Mouse (Mus musculus) lung, embryonic 14.5 days (tissue): ENCODE measurements around the gene Ick. TPM values are rescaled to one million over a fixed set of nuclear protein-coding genes. Genes with fewer than 3 reads are reported as not detected.

Experiments used
- ATAC-seq: fragments of 200-750 bp; cut with Nextera tagmentation; 2 replicates; pipeline ENCODE4 v1.8.0; 2017; ENCODE audit warnings: mild to moderate bottlenecking, moderate TSS enrichment, moderate library complexity; ENCODE audit not compliant: insufficient read depth
- DNase-seq: peaks from one replicate; pipeline ENCODE4 v3.0.0-alpha.2; 2015
- H3K27ac ChIP-seq: fragments of 300-500 bp; sonication (generic); 2 replicates; pipeline ENCODE4 v1.5.1; 2014; ENCODE audit warnings: low read depth, mild to moderate bottlenecking, moderate library complexity
- H3K27me3 ChIP-seq: fragments of 300-500 bp; sonication (generic); 2 replicates; pipeline ENCODE4 v1.6.1; 2014; ENCODE audit warnings: low read length, control low read depth; ENCODE audit not compliant: insufficient read depth
- H3K36me3 ChIP-seq: fragments of 300-500 bp; sonication (generic); 2 replicates; pipeline ENCODE4 v1.6.1; 2014; ENCODE audit warnings: control low read depth; ENCODE audit not compliant: insufficient read depth
- H3K4me1 ChIP-seq: fragments of 300-500 bp; sonication (generic); 2 replicates; pipeline ENCODE4 v1.6.1; 2014; ENCODE audit warnings: antibody characterized with exemption, control low read depth; ENCODE audit not compliant: insufficient read depth
- H3K4me2 ChIP-seq: fragments of 300-500 bp; sonication (generic); 2 replicates; pipeline ENCODE4 v1.6.1; 2014; ENCODE audit warnings: mild to moderate bottlenecking
- H3K4me3 ChIP-seq: fragments of 300-500 bp; sonication (generic); 2 replicates; pipeline ENCODE4 v1.5.1; 2014; ENCODE audit warnings: low read depth, low read length
- H3K9ac ChIP-seq: fragments of 300-500 bp; sonication (generic); 2 replicates; pipeline ENCODE4 v1.6.1; 2014
- H3K9me3 ChIP-seq: fragments of 300-500 bp; sonication (generic); 2 replicates; pipeline ENCODE4 v1.6.1; 2016; ENCODE audit warnings: low read depth, low read length, control low read depth
- CTCF ChIP-seq: IDR thresholded peaks from 2 replicates; pipeline ENCODE4 v1.5.1; 2016; ENCODE audit warnings: antibody characterized with exemption, low read depth
- WGBS: fragments of 180-500 bp; shearing (Covaris S2); extraction: QIAGEN DNeasy Blood & Tissue Kit; methylation state at CpG from one replicate; pipeline ENCODE4 v1.1.7; 2014; 5-methylcytosine and 5-hydroxymethylcytosine counted together
- polyA plus RNA-seq: library from polyadenylated mRNA; unstranded; fragments of >200 nt; fragmentation: Nextera tagmentation; extraction: Ambion mirVana; gene quantifications from 2 replicates; pipeline ENCODE4 v1.2.1, GENCODE M21; 2014

The Ick gene
- polyA plus RNA-seq, 1 experiment from 2014 or later: 22.9 TPM

DNA sequence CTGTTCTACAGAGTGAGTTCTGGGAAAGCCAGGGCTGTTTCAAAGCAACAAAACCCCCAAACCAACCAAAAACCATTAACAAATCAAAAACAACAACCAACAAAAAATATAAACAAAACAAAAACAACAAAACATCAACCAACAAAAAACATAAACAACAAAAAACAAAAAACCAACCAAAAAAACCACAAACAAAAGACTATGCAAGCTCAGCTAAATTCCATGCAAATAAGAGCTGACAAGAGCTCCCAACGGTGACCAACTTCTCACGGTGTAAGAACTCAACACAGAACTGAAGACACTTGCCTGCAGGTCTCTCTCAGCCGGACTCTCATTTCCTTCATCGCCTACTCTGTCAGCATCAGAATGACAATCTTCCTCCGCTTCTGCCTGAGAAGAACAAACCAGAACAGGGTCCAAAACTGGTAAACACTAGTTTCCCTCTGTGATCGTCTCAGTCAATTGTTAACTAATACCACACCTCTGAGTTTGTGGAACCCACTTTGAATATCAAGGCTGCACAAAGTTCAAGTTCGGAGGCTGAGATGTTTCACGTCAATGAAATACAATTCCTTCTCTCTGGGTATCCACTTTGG lies 4.9 kb upstream of the Ick start:
- no peaks in the 10 kb centered on the region for H3K9me3 ChIP-seq
- no peak overlapping the region for H3K27ac ChIP-seq
- no peak for DNase-seq
- no peaks in the 10 kb centered on the region for H3K27me3 ChIP-seq
- 0 out of 2 replicates have a peak, but pooled peaks cover 5% of the 10 kb centered on the region for H3K4me1 ChIP-seq
- H3K9ac ChIP-seq: no peak overlapping the region
- TF ChIP-seq CTCF: no peak
- WGBS: 86% methylated on average over 8 of the region's 8 CpGs
- H3K36me3 ChIP-seq: peaks cover 38% of the 10 kb centered on the region
- H3K4me3 ChIP-seq: no peak overlapping the region
- no peak overlapping the region for H3K4me2 ChIP-seq
- no peak for ATAC-seq

- no peak for ATAC-seq
- Histone ChIP-seq H3K36me3 (peaks cover 32% of the 10 kb centered on the region), H3K4me3 (no peak overlapping the region), H3K4me2 (peak overlapping the region; percentile 3; the same call in 1 of the 2 replicates), H3K27ac (no peak overlapping the region), H3K27me3 (no peaks in the 10 kb centered on the region), H3K4me1 (0 out of 2 replicates have a peak, but pooled peaks cover 5% of the 10 kb centered on the region), H3K9ac (no peak overlapping the region), H3K9me3 (no peaks in the 10 kb centered on the region)
- 79% methylated on average over 6 of the region's 6 CpGs for WGBS
- no peak for TF ChIP-seq CTCF
- no peak for DNase-seq
Observed at GRCm38 (mm10) chr9:78104973-78105372, 4.0 kb upstream of the Ick start.

DNA sequence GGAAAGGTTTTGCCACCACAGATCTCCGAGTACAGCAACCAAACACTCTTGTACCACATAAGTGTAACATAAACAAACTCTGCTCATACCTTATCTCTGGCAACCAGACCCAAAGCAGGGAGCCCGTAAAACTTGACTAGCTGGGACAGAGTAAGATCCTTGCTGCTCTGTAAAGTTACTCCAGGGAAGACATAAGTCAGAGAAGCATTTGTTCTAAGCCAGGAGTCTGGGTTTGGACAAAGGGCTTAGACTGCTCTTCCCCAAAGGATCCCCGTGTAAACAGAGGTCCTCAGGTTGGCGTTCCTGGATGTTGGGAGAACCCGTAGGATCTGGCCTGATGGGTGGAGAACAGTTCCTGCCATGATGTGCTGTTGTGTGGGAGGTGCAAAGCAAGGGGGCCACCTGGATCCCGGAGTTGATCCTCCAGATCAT lies 3.5 kb upstream of the Ick start:
- peaks cover 26% of the 10 kb centered on the region for H3K36me3 ChIP-seq
- H3K4me3 ChIP-seq: no peak overlapping the region; the same call in 1 of the 2 replicates
- no peak overlapping the region for H3K9ac ChIP-seq
- no peak for TF ChIP-seq CTCF
- H3K9me3 ChIP-seq: no peaks in the 10 kb centered on the region
- H3K27ac ChIP-seq: no peak overlapping the region
- DNase-seq (no peak), ATAC-seq (no peak)
- 57% methylated on average over 6 of the region's 6 CpGs for WGBS
- H3K27me3 ChIP-seq: no peaks in the 10 kb centered on the region
- 0 out of 2 replicates have a peak, but pooled peaks cover 5% of the 10 kb centered on the region for H3K4me1 ChIP-seq
- peak overlapping the region; percentile 26 for H3K4me2 ChIP-seq

DNA sequence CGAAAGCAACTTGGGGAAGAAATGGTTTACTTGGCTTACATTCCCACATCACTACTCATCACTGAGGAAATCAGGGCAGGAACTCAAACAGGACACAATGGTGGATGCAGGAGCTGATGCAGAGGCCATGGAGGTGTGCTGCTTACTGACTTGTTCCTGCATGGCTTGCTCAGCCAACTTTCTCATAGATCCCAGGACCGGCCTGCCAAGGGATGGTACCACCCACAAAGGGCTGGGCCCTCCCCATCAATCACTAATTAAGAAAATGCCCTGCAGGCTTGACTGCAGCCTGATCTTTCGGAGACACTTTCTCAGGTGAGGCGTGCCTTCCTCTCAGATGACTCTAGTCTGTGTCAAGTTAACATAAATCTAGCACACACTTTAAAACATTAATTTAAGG lies 2.2 kb upstream of the Ick start:
- no peak overlapping the region for H3K4me3 ChIP-seq
- 0 out of 2 replicates have a peak, but pooled peaks cover 17% of the 10 kb centered on the region for H3K36me3 ChIP-seq
- H3K4me2 ChIP-seq: peak overlapping the region; percentile 83
- H3K9me3 ChIP-seq: no peaks in the 10 kb centered on the region
- 0 out of 2 replicates have a peak, but pooled peaks cover 5% of the 10 kb centered on the region for H3K4me1 ChIP-seq
- no peaks in the 10 kb centered on the region for H3K27me3 ChIP-seq
- no peak for ATAC-seq
- WGBS: 83% methylated on average over 4 of the region's 4 CpGs
- no peak for TF ChIP-seq CTCF
- no peak overlapping the region for H3K27ac ChIP-seq
- peak overlapping the region; percentile 83; the same call in 1 of the 2 replicates for H3K9ac ChIP-seq
- no peak for DNase-seq

DNA sequence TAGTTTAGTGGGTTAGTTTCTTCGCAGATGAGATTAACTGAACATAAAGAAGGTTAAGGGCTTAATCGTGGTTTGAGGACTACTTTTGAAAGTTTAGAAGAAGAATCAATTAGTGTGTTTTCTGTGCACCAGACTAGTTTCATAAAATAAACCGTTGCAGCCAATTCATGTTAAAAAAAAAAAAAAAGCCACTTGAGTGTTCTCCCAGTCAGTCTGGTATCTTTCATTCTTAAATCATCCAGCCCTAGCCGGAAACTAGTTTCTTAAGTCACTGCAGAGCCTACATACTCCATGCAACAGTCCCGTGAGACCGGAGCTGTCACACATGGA lies 1.4 kb upstream of the Ick start:
- TF ChIP-seq CTCF: no peak

GRCm38 (mm10) chr9:78107912-78108795 lies 838 bp upstream of the Ick start:
- no peaks in the 10 kb centered on the region for H3K9me3 ChIP-seq

More for the DNA sequence above, 1.4 kb upstream of the Ick start:
- H3K9ac ChIP-seq: peak overlapping the region; percentile 83
- 0 out of 2 replicates have a peak, but pooled peaks cover 14% of the 10 kb centered on the region for H3K36me3 ChIP-seq
- H3K27ac ChIP-seq: peak overlapping the region; percentile 95
- ATAC-seq (no peak; the same call in 1 of the 2 replicates), DNase-seq (no peak)
- H3K4me1 ChIP-seq: 0 out of 2 replicates have a peak, but pooled peaks cover 5% of the 10 kb centered on the region
- peak overlapping the region; percentile 80 for H3K4me3 ChIP-seq
- no peaks in the 10 kb centered on the region for H3K27me3 ChIP-seq
- H3K9me3 ChIP-seq: no peaks in the 10 kb centered on the region
- peak overlapping the region; percentile 83 for H3K4me2 ChIP-seq
- WGBS: 15% methylated on average over 6 of the region's 6 CpGs

GRCm38 (mm10) chr9:78109656-78110055 lies 664 bp downstream of the Ick start:
- Histone ChIP-seq H3K27ac (no peak overlapping the region), H3K4me1 (0 out of 2 replicates have a peak, but pooled peaks cover 5% of the 10 kb centered on the region), H3K9me3 (no peaks in the 10 kb centered on the region), H3K9ac (peak overlapping the region; percentile 48; the same call in 1 of the 2 replicates), H3K4me2 (peak overlapping the region; percentile 83), H3K27me3 (no peaks in the 10 kb centered on the region), H3K36me3 (0 out of 2 replicates have a peak, but pooled peaks cover 2% of the 10 kb centered on the region), H3K4me3 (peak overlapping the region; percentile 80)
- WGBS: 44% methylated on average over 5 of the region's 5 CpGs
- peak; percentile 28 for DNase-seq
- no peak for ATAC-seq
- TF ChIP-seq CTCF: peak; percentile 39

More at GRCm38 (mm10) chr9:78107912-78108795, 838 bp upstream of the Ick start:
- H3K27me3 ChIP-seq: no peaks in the 10 kb centered on the region
- no peak for TF ChIP-seq CTCF
- peak; percentile 92 for DNase-seq
- H3K27ac ChIP-seq: peak overlapping the region; percentile 95
- H3K4me3 ChIP-seq: peak overlapping the region; percentile 80
- peak overlapping the region; percentile 83 for H3K9ac ChIP-seq
- peak; percentile 81 for ATAC-seq
- 0 out of 2 replicates have a peak, but pooled peaks cover 9% of the 10 kb centered on the region for H3K36me3 ChIP-seq
- 0 out of 2 replicates have a peak, but pooled peaks cover 5% of the 10 kb centered on the region for H3K4me1 ChIP-seq
- H3K4me2 ChIP-seq: peak overlapping the region; percentile 83
- WGBS: under 1% methylated on average over 86 of the region's 88 CpGs
